Mouse (Mus musculus): ENCODE results near the gene Scgb2b15. TPM values are rescaled to one million over a fixed set of nuclear protein-coding genes. Genes with fewer than 3 reads are reported as not detected.
"Not testable (repeated sequence)": the region's sequence is repeated elsewhere in the genome, so short reads cannot be mapped to it uniquely, and the experiment has no call there.

Gene Scgb2b15
- total RNA-seq (2015; ENCODE audit: low replicate concordance) (not detected in 2 replicates), total RNA-seq (2017; ENCODE audit: low replicate concordance) (not detected in 2 replicates)

GRCm38 (mm10) chr7:32829562-32829961 lies at the start of gene Scgb2b15:
Gene Scgb2b15 (minus strand): TSS chr7:32829662.
- not testable (repeated sequence) for ATAC-seq (replicated peaks; ENCODE audit: low FRiP score, poor library complexity, severe bottlenecking)

DNA sequence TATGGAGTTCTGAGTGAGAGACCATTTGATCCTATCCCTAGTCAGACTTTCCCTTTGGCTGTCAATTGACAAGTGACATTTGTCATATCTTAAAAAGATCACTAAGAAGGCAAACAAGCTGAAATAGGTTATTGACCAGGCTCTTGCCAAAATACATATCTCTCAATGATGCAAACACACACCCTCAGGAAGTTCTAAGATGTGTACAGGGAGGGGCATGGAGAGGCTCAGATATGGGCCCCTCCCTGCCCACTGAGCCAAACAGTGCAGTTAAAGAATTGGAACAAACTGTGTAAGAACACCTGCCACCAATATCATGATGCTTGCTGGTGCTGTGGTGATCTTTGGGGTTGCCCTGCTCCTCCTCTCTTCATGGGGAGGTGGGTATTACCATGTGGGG lies 6.8 kb upstream of the Scgb2b15 start, which contains the start of gene Scgb1b15:
Gene Scgb1b15 (plus strand): TSS at position 301 of the 400 bp plus-strand sequence.
- not testable (repeated sequence) for ATAC-seq (replicated peaks; ENCODE audit: low FRiP score, poor library complexity, severe bottlenecking)

Other genes starting within 250 kb of the Scgb2b15 start
- gene Scgb1b15, start 6.9 kb upstream of the Scgb2b15 start, total RNA-seq (2015; ENCODE audit: low replicate concordance) = not detected in 2 replicates
- gene Scgb1b15, start 6.9 kb upstream of the Scgb2b15 start, total RNA-seq (2017; ENCODE audit: low replicate concordance) = not detected in 2 replicates
- gene Scgb2b17, start 226.9 kb upstream of the Scgb2b15 start, total RNA-seq (2015; ENCODE audit: low replicate concordance) = not detected in 2 replicates
- gene Scgb2b17, start 226.9 kb upstream of the Scgb2b15 start, total RNA-seq (2017; ENCODE audit: low replicate concordance) = not detected in 2 replicates
- not detected in 2 replicates for gene Scgb1b17, start 233.8 kb upstream of the Scgb2b15 start, total RNA-seq (2015; ENCODE audit: low replicate concordance)
- gene Scgb1b17, start 233.8 kb upstream of the Scgb2b15 start, total RNA-seq (2017; ENCODE audit: low replicate concordance) = not detected in 2 replicates